Mouse (Mus musculus) thymus, adult 18-20 months (tissue): Measurements from ENCODE around the gene Ppcs.

Experiments
- DNase-seq, 2 experiments: peaks; one replicate each; pipeline ENCODE4 v3.0.0; 2022; ENCODE audit warnings: mixed read lengths in 2 of 2

Ppcs gene

DNA sequence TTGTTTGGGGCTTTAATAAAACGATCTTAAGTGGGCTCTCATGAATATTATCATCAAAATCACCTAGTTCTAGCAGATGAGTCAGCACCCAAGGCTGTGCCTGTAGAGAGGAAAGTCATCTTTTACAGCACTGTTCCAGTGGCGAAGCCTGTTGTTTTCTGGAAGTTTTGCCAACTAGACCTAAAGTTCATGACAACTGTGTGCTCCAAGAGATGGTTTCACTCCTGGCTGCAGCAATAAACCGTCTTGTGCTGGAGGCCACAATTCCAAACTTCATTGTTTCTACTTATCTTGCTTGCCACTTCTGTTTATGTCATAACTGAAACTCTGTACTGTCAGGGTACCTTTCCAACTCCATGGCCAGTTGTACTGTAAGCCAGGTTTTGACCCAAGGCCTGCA lies 5.0 kb downstream of the Ppcs start:
- no peak for DNase-seq

DNA sequence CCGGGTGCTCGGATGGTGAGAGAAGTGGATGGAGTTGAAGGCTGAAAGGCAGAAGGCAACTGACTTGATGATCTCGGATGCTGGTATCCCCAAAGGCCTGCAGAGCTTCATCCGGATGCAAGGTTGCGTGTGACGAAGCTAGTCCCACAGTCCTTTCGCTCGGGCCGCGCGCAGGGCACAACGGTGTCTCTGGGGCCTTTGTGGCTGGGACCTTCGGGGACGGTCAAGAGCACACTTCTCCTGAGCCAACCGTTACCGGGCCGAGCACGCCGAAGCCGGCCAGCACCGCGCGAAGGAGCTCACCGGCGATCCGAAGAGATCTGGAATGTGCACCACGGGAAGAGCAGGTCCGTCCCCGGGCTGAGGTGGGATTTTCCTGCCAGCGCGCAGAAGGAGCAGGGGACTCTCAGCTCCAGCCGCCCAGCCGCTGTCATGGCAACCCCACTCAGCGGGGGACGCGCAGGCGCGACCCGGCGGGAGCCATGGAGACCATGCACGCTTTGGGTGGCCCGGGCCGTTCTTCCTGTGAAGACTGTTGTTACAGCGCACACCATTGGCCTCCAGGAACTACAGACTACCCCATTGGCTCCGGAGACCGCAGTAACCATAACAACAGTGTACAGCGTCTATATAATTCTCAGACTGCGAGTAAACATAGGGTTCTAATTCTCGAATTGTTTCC lies 7.0 kb downstream of the Ppcs start, which contains the start of gene Ccdc30:
Gene Ccdc30, minus strand, starts transcription at position 450 of the 682 bp plus-strand sequence.
- DNase-seq: peak; percentile 85 to 87

DNA sequence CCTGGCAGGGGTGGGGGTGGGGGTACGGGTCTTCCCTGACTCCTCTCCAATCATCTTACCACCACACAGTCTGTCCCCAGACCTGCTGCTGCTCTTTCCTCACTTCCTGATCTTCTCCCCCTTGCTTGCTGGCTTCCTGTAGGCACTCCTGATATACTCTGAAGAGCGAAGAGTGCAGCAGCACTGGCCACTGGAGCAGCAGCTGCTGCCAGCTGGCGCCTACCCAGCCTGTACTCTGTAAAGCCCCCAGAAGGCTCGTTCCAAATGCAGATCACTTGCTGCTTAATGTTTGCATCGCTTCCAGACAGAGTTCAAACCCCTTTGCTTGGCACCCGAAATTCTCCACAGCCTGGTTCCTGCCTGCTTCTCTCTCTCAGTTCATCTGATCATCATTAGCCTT lies 9.4 kb downstream of the Ppcs start:
- peak in 1 of 2 experiments; percentile 19 for DNase-seq

DNA sequence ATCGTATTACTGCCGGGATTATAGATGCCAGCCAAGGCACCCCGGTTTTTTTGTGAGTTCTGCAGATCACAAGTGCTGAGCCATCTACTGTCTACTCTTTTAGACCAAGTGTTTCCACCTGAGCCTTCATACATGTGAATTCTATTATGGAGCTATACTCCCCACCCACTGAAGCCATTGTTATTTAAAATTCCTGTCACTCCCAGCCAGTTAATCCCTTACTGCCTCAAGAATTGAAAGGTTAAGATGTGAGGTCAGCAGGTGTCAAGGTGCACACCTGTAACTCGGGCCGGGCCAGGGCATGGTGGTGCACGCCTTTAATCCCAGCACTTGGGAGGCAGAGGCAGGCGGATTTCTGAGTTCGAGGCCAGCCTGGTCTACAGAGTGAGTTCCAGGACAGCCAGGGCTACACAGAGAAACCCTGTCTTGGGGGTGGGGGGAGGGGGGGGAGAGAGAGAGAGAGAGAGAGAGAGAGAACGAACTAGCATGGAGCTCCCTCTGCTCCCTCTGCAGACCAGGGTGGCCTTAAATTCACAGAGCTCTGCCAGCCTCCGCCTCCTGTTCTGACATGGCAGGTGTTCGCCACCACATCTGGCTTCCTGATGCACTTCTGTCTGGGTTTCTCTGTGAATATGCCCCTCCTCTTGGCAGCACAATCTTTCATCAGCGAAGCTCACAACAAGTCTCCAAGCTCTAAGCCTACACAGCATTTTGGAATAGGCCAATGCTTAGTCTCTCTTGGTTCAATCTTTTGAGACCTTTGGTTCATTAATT lies 10.2 kb downstream of the Ppcs start:
- peak; percentile 40 to 54 for DNase-seq

DNA sequence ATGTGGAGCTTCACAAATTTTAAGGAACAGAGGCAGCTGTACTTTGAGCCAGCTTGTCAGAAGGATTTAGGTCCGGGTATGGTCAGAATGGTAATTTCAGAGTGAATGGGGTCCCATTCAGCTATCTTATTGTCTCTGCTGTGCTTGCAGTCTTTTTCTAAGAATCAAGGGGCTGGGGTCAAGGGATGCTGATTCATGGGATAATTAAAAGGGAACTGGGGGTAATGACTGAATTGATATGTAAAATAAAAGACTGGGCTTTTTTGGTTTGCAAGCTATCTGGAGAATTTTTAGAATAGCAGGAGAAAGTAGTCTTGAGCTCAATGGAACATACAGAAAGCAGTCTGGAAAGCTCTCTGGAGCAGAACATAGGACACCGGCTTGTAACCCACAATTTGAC lies 18.8 kb downstream of the Ppcs start:
- DNase-seq: no peak

DNA sequence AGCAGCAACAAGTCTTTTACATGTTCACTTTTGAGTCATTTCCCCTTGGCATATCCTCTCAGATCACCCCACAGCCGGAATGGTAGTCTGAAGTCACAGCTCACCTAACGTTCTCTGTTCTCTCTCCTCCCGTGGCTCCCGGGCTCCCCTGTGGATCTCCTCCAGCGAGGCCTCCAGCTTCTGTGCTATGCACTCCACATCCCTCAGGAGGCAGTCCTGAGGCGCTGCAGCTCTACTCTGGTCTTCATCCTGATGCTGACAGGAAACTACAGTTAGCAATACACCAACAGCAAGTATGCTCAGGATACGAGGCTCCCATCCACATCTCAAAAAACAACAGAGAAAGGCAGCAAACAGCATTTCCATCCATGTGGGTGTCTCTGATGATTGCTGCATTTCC lies 21.3 kb downstream of the Ppcs start:
- no peak for DNase-seq

DNA sequence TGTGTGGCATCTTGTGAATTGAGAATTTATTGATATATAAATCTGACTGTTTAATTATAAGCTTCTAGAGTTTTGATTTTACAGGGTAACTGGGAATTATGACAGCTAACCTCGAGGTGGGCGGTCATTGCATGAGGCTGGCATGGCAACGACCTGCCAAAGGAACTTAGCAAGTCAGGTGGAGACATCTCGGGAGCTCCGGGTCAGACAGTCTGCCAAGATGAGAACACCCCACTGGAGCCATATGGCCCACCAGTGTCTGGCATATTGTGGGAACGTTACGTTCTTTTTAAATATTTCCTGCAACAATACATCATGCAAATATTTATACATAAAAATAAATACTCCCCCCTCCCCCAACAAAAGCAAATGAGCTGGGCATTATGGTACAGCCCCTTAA lies 23.5 kb downstream of the Ppcs start:
- DNase-seq: no peak

DNA sequence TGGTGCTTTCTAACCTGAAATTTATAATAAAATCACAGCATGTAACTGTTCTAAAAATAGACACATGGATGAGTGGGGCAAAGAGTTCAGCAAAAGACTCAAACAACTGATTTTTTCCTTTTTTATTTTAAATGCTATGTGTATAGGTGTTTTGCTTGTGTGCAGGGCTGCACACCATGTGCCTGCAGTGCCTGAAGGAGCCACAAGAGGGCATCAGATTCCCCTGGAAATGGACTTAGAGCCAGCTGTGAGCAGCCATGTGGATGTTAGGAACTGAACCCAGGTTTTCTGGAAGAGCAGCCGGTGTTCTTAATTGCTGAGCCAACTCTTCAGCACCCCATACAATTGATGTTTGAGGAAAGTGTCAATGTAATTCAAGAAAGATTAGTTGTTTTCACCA lies 31.9 kb downstream of the Ppcs start:
- no peak for DNase-seq

DNA sequence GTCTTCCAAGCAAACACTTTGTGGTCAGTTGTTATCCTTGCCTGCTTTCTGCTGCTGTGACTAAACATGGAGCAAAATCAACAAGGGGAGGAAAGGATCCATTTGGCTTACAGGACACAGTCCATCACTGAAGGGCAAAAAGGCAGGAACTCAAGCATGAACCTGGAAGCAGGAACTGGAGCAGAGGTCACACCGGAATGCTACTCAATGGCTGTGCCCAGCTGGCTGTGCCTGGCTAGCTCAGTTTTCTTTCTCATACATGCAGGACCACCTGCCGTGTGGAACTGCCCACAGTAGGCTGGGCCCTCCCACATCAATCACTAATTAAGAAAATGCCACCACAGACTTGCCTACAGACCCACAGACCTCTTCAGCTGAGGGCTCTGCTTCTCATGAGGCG lies 33.0 kb downstream of the Ppcs start:
- DNase-seq: no peak

DNA sequence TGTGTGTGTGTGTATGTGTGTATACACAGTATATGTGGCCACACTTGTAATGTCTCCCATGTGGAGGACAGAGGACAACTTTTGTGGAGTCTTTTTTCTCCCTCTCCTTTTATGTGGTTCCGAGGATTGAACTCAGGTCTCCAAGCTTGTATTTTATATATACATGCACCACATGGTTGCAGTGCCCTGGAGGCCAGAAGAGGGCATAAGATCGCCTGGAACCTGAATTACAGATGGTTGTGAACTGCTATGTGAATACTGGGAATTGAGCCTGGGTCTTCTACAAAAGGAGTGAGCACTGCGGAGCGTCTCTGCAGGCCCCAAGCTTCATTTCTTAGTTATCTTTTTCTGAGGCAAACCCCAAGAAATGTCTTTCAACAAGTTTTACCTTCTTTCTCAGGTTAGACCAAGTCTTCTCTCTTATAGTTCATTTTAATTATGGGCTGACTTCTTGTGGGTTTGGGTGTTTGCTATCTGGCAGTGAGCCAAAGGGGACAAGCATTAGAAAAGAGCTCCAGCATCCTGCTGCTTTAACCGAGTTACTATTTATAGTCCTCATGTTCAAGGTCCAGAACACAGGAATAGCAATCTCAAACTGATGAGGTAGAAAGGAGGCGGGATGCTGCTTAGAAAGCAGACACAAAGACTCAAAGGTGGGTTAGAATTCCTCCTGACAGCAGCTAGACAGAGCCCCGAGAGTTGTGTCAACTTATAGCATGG lies 40.6 kb downstream of the Ppcs start:
- no peak for DNase-seq

DNA sequence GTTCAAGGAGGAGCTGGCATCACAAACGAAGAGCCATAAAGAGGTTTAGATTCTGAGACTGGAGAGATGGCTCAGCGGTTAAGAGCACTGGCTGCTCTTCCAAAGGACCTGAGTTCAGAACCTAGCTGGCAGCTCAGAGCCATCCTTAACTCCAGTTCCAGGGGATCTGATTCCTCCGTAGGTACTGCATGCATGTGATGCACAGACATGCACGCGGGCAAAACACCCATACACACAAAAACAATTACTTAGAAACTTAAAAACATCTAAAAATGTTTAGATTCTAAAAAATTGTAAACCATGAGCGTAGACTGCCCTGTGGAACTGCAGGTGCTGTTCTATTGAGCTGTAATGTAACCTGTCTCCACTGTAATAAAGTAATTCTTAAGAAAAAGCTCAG lies 52.8 kb downstream of the Ppcs start:
- DNase-seq: no peak
